Mouse (Mus musculus) myocyte (in vitro differentiated cells): ENCODE measurements around the gene Cox5b.

Experiments
- E2F4 ChIP-seq: IDR thresholded peaks from one replicate; pipeline ENCODE4 v1.6.1; 2011; ENCODE audit warnings: mild to moderate bottlenecking, control low read depth, moderate library complexity; ENCODE audit not compliant: insufficient read depth
- MAX ChIP-seq: IDR thresholded peaks from one replicate; pipeline ENCODE4 v1.6.1; 2011; ENCODE audit warnings: low read depth, mild to moderate bottlenecking, control low read depth
- MYOD1 ChIP-seq, 3 experiments: IDR thresholded peaks; one replicate each; pipeline ENCODE4 v1.6.1; 2011; ENCODE audit warnings: control low read depth in 2 of 3, low read depth in 2 of 3, mild to moderate bottlenecking in 2 of 3, moderate library complexity in 1 of 3; ENCODE audit not compliant: insufficient read length in 2 of 3, control insufficient read depth in 1 of 3
- MYOG ChIP-seq, 3 experiments: IDR thresholded peaks; one replicate each; pipeline ENCODE4 v1.6.1; 2011; ENCODE audit warnings: control low read depth in 2 of 3, low read depth in 2 of 3, mild to moderate bottlenecking in 2 of 3; ENCODE audit not compliant: insufficient read length in 2 of 3, control insufficient read depth in 1 of 3, insufficient read depth in 1 of 3
- POLR2A ChIP-seq: IDR thresholded peaks from one replicate; pipeline ENCODE4 v1.6.1; 2011; ENCODE audit warnings: low read depth, mild to moderate bottlenecking, control low read depth, moderate library complexity; ENCODE audit not compliant: insufficient read length
- POLR2AphosphoS2 ChIP-seq: IDR thresholded peaks from one replicate; pipeline ENCODE4 v1.6.1; 2011; ENCODE audit warnings: low read depth, control low read depth; ENCODE audit not compliant: insufficient read length
- REST ChIP-seq: IDR thresholded peaks from one replicate; pipeline ENCODE4 v1.6.1; 2011; ENCODE audit warnings: mild to moderate bottlenecking, control low read depth, moderate library complexity; ENCODE audit not compliant: insufficient read depth, insufficient read length
- SRF ChIP-seq: IDR thresholded peaks from one replicate; pipeline ENCODE4 v1.6.1; 2011; ENCODE audit warnings: low read depth; ENCODE audit not compliant: control insufficient read depth, insufficient read length
- TCF12 ChIP-seq: IDR thresholded peaks from one replicate; pipeline ENCODE4 v1.6.1; 2011; ENCODE audit warnings: mild to moderate bottlenecking, control low read depth; ENCODE audit not compliant: poor library complexity, insufficient read depth, severe bottlenecking
- TCF3 ChIP-seq: IDR thresholded peaks from one replicate; pipeline ENCODE4 v1.6.1; 2011; ENCODE audit warnings: low read depth, control low read depth; ENCODE audit not compliant: insufficient read length
- USF1 ChIP-seq: IDR thresholded peaks from one replicate; pipeline ENCODE4 v1.6.1; 2011; ENCODE audit warnings: low read depth, mild to moderate bottlenecking, control low read depth, moderate library complexity

DNA sequence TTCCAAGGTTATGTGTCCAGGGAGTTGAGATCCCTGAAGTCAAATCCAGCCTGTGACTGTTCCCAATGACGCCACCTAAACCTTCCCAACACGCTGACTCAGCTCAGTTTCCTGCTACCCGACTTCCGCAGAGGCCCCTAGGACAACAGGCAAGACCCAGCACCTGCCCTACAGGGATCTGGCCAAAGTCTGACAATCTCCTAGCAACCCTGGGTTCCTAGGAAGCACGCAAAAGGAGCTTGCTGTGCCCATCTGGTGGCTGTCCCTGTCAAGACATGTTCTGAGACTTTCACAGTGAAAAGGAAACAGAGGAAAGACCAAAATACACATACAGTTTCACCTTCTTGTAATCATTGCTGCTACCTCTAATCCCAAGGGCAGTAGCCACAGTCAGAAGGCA, 43.6 kb upstream of the Cox5b start:
- no peak for TF ChIP-seq POLR2AphosphoS2
- no peak for TF ChIP-seq POLR2A
- TF ChIP-seq MYOG (IDR thresholded peaks at IDR 0.05; ENCODE audit: control insufficient read depth in 1 of 3, insufficient read depth in 1 of 3, insufficient read length in 2 of 3, low read depth in 2 of 3), result peak in 1 of 3 experiments; percentile 42
- TF ChIP-seq MYOD1 (IDR thresholded peaks at IDR 0.05; ENCODE audit: control insufficient read depth in 1 of 3, insufficient read length in 2 of 3, low read depth in 2 of 3), result peak in 2 of 3 experiments; percentile 47 to 71
- no peak for TF ChIP-seq E2F4
- TF ChIP-seq SRF, result no peak
- no peak for TF ChIP-seq TCF12
- no peak for TF ChIP-seq MAX
- TF ChIP-seq USF1, result no peak
- TF ChIP-seq TCF3, result no peak
- no peak for TF ChIP-seq REST
